In genomic region chrX:104413995-104414394, GRCm38 (mm10) we compare ENCODE assay signal across 7 mouse cellular contexts. TPM values are rescaled to one million over a fixed set of nuclear protein-coding genes. Genes with fewer than 3 reads are reported as not detected.
DNase-seq lines count a peak whose midpoint lies in the region; ATAC-seq and TF ChIP-seq lines count a peak whose summit lies in the region.

No protein-coding gene starts in this region.

- H3K4me1 ChIP-seq in lung, postnatal 0 days (ENCODE audit: insufficient read depth, low read depth, low read length), result no peaks in the 10 kb centered on the region
- peaks cover 4% of the 10 kb centered on the region; the same call in 1 of the 2 replicates for H3K4me1 ChIP-seq in forebrain, embryonic 10.5 days
- H3K4me1 ChIP-seq in limb, embryonic 12.5 days (replicated peaks), result no peaks in the 10 kb centered on the region
- H3K4me1 ChIP-seq in small intestine, adult 2 months (ENCODE audit: control insufficient read depth, insufficient read depth, insufficient read length, low read length), result no peaks in the 10 kb centered on the region

- no peaks in the 10 kb centered on the region for H3K9me3 ChIP-seq in lung, postnatal 0 days (ENCODE audit: low read length)
- H3K9me3 ChIP-seq in forebrain, embryonic 10.5 days, result no peaks in the 10 kb centered on the region
- H3K9me3 ChIP-seq in limb, embryonic 12.5 days, result no peaks in the 10 kb centered on the region

- H3K27me3 ChIP-seq in lung, postnatal 0 days (replicated peaks; ENCODE audit: insufficient read depth, low read length), result no peaks in the 10 kb centered on the region
- H3K27me3 ChIP-seq in forebrain, embryonic 10.5 days (ENCODE audit: poor library complexity, severe bottlenecking), result peaks cover 87% of the 10 kb centered on the region
- H3K27me3 ChIP-seq in limb, embryonic 12.5 days, result peaks cover 29% of the 10 kb centered on the region
- H3K27me3 ChIP-seq in small intestine, adult 2 months (ENCODE audit: control insufficient read depth, insufficient read depth, low read length), result no peaks in the 10 kb centered on the region

- H3K9ac ChIP-seq in lung, postnatal 0 days (replicated peaks; ENCODE audit: low read depth), result no peak overlapping the region
- no peak overlapping the region for H3K9ac ChIP-seq in limb, embryonic 12.5 days (replicated peaks)

- peak overlapping the region; percentile 50 for H3K4me2 ChIP-seq in lung, postnatal 0 days (replicated peaks; ENCODE audit: low read depth, low read length)
- peak overlapping the region; percentile 49 for H3K4me2 ChIP-seq in limb, embryonic 12.5 days

- H3K4me3 ChIP-seq in lung, postnatal 0 days (ENCODE audit: low read depth, low read length), result peak overlapping the region; percentile 61
- H3K4me3 ChIP-seq in forebrain, embryonic 10.5 days, result peak overlapping the region; percentile 64
- peak overlapping the region; percentile 57 for H3K4me3 ChIP-seq in limb, embryonic 12.5 days (replicated peaks)
- H3K4me3 ChIP-seq in small intestine, adult 2 months (ENCODE audit: low read depth, low read length), result peak overlapping the region; percentile 98

- no peak for TF ChIP-seq EP300 in lung, postnatal 0 days (IDR thresholded peaks at IDR 0.05)

- TF ChIP-seq CTCF in lung, postnatal 0 days (IDR thresholded peaks at IDR 0.05), result no peak
- no peak for TF ChIP-seq CTCF in small intestine, adult 2 months (IDR thresholded peaks at IDR 0.05; ENCODE audit: extremely low read depth, insufficient read length, insufficient replicate concordance, low read depth, low read length)

- peak overlapping the region; percentile 92; the same call in 1 of the 2 replicates for H3K27ac ChIP-seq in lung, postnatal 0 days (ENCODE audit: low read length)
- peak overlapping the region; percentile 95 for H3K27ac ChIP-seq in forebrain, embryonic 10.5 days
- H3K27ac ChIP-seq in limb, embryonic 12.5 days, result peak overlapping the region; percentile 94; the same call in 1 of the 2 replicates
- H3K27ac ChIP-seq in small intestine, adult 2 months (ENCODE audit: insufficient read depth, low read depth, low read length), result peak overlapping the region; percentile 98; the same call in 1 of the 2 replicates

- ATAC-seq in lung, postnatal 0 days, result no peak
- no peak for ATAC-seq in limb, embryonic 12.5 days (ENCODE audit: insufficient number of reproducible peaks, insufficient read depth, low FRiP score, low TSS enrichment, low read depth)

- DNase-seq in lung, postnatal 0 days (ENCODE audit: low spot score), result no peak
- no peak for DNase-seq in lung, postnatal 25 days (ENCODE audit: low spot score)
- no peak for DNase-seq in forebrain, embryonic 10.5 days (ENCODE audit: extremely low spot score, low spot score)
- no peak for DNase-seq in right cerebral cortex, postnatal 25 days
- DNase-seq in adrenal gland, adult 8-10 months, result no peak

- no peaks in the 10 kb centered on the region for H3K36me3 ChIP-seq in lung, postnatal 0 days (ENCODE audit: insufficient read depth, low read length)
- H3K36me3 ChIP-seq in forebrain, embryonic 10.5 days (replicated peaks), result no peaks in the 10 kb centered on the region
- H3K36me3 ChIP-seq in limb, embryonic 12.5 days, result no peaks in the 10 kb centered on the region
- no peaks in the 10 kb centered on the region for H3K36me3 ChIP-seq in small intestine, adult 2 months (ENCODE audit: control insufficient read depth, insufficient read depth, low read length)

- WGBS in lung, postnatal 0 days, result 33% methylated on average over 7 of the region's 7 CpGs
- WGBS in forebrain, embryonic 10.5 days, result 57% methylated on average over 7 of the region's 7 CpGs
- WGBS in limb, embryonic 12.5 days, result 44% methylated on average over 7 of the region's 7 CpGs
- WGBS in small intestine, adult 2 months, result 42% methylated on average over 7 of the region's 7 CpGs

- TF ChIP-seq POLR2A in small intestine, adult 2 months (IDR thresholded peaks at IDR 0.05; ENCODE audit: low read depth, low read length), result no peak

RNA-seq across cellular contexts. Expression of gene Abcb7, which starts 0.3 kb away (rescaled TPM):
- polyA plus RNA-seq in lung, postnatal 0 days (2015; fragmentation: Nextera tagmentation; extraction: Ambion mirVana), result 3.4 and 3.9 TPM in 2 replicates
- polyA plus RNA-seq in forebrain, embryonic 10.5 days (2016; fragmentation: Nextera tagmentation; extraction: Ambion mirVana), result 13.6 and 14.4 TPM in 2 replicates
- 8.4 and 9.4 TPM in 2 replicates for polyA plus RNA-seq in limb, embryonic 12.5 days (2016; fragmentation: Nextera tagmentation; extraction: Ambion mirVana)
- 2.4 and 3.1 TPM in 2 replicates for polyA plus RNA-seq in small intestine, adult 2 months (2012; rRNA removed)
- total RNA-seq in adrenal gland, adult 8-10 months (2022), result 10 to 100 TPM; 26.2 to 35.7 (median 30.8) TPM
